Mouse (Mus musculus) regulatory T cell (primary cell): ENCODE measurements around the gene Gm29427.
"Not testable (repeated sequence)": the region's sequence is repeated elsewhere in the genome, so short reads cannot be mapped to it uniquely, and the experiment has no call there.

Source experiments
- in situ Hi-C: fragments of 300-600 bp; cut with MboI, MseI; formaldehyde crosslinking; loops from one replicate; pipeline ENCODE4 v1.15.1; 2025; ENCODE audit warnings: high pct_unique_total_duplicates

Gm29427 gene

GRCm38 (mm10) chr1:130678551-130678950, 37.0 kb downstream of the Gm29427 start:
- in situ Hi-C loops, result no loop called here

GRCm38 (mm10) chr1:130663576-130663975, 52.0 kb downstream of the Gm29427 start:
- in situ Hi-C loops, result not testable (repeated sequence)

- in situ Hi-C loops, result no loop called here
Observed at GRCm38 (mm10) chr1:130661454-130661853, 54.1 kb downstream of the Gm29427 start, which contains the start of gene C4bp. C4bp (minus strand) TSS chr1:130661632.

- in situ Hi-C loops, result not testable (repeated sequence)
Observed at GRCm38 (mm10) chr1:130659641-130660040, 56.0 kb downstream of the Gm29427 start.

- in situ Hi-C loops, result no loop called here
Observed at GRCm38 (mm10) chr1:130644103-130644502, 71.5 kb downstream of the Gm29427 start.

- in situ Hi-C loops, result no loop called here
Observed at GRCm38 (mm10) chr1:130640967-130641366, 74.6 kb downstream of the Gm29427 start.

- in situ Hi-C loops, result loop anchor here (5.0 kb wide), 2 partner anchors 57 to 82 kb away; no protein-coding TSS in a partner anchor
Observed at GRCm38 (mm10) chr1:130633761-130634410, 81.7 kb downstream of the Gm29427 start.

- in situ Hi-C loops, result loop anchor here (5.0 kb wide), 2 partner anchors 56 to 81 kb away; no protein-coding TSS in a partner anchor
Observed at GRCm38 (mm10) chr1:130633316-130633715, 82.3 kb downstream of the Gm29427 start.

- in situ Hi-C loops, result no loop called here
Observed at GRCm38 (mm10) chr1:130629521-130629920, 86.1 kb downstream of the Gm29427 start, which contains the start of gene Zp3r. Zp3r (minus strand) TSS chr1:130629621.
